In the genomic region with DNA sequence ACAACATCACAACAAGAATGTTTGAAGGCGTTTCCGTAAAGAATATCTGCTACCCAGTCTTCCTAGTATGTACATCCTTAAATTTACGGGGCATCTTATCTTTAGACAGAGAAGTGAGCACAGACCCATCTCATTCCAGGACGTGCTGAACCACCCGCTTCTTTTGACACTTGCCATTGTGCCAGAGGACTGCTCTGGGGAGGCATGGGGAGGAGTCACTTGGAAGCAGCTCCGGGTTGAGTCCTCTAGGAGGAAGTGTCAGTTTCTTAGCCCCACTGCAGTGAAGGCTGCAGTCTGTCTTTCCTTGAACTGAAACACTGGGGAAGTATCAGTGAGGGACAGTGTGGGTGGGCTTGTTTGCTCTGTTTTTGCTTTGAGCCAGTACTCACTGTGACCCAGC, we compare ENCODE assay signal across 7 mouse cellular contexts. TPM values are rescaled to one million over a fixed set of nuclear protein-coding genes. Genes with fewer than 3 reads are reported as not detected.
DNase-seq lines count a peak whose midpoint lies in the region; ATAC-seq lines count a peak whose summit lies in the region.

No protein-coding gene starts in this region.

- H3K27ac ChIP-seq in forebrain, embryonic 12.5 days, result no peak overlapping the region
- H3K27ac ChIP-seq in liver, embryonic 16.5 days (ENCODE audit: low read length), result no peak overlapping the region

- peak overlapping the region; percentile 95 for H3K9ac ChIP-seq in forebrain, embryonic 12.5 days
- peak overlapping the region; percentile 71 for H3K9ac ChIP-seq in liver, embryonic 16.5 days (ENCODE audit: low read depth, low read length)

- peak overlapping the region; percentile 91 for H3K4me2 ChIP-seq in forebrain, embryonic 12.5 days
- H3K4me2 ChIP-seq in liver, embryonic 16.5 days (ENCODE audit: low read depth, low read length), result peak overlapping the region; percentile 84

- no peaks in the 10 kb centered on the region for H3K9me3 ChIP-seq in forebrain, embryonic 12.5 days
- H3K9me3 ChIP-seq in liver, embryonic 16.5 days (replicated peaks; ENCODE audit: control insufficient read depth, low read length), result no peaks in the 10 kb centered on the region

- H3K4me3 ChIP-seq in forebrain, embryonic 12.5 days (replicated peaks), result peak overlapping the region; percentile 90
- H3K4me3 ChIP-seq in liver, embryonic 16.5 days (ENCODE audit: low read depth, low read length), result peak overlapping the region; percentile 69

- no peak for ATAC-seq in forebrain, embryonic 12.5 days (ENCODE audit: low FRiP score)
- ATAC-seq in liver, embryonic 16.5 days (ENCODE audit: low read depth), result 0 out of 2 replicates have a peak, but pooled peaks have one; percentile 19

- WGBS in forebrain, embryonic 12.5 days, result 41% methylated on average over 6 of the region's 6 CpGs
- WGBS in liver, embryonic 16.5 days (ENCODE audit: insufficient replicate concordance), result 13% methylated on average over 6 of the region's 6 CpGs

- H3K4me1 ChIP-seq in forebrain, embryonic 12.5 days, result peaks cover 11% of the 10 kb centered on the region
- H3K4me1 ChIP-seq in liver, embryonic 16.5 days (ENCODE audit: control insufficient read depth, low read depth, low read length), result peaks cover 15% of the 10 kb centered on the region

- H3K36me3 ChIP-seq in forebrain, embryonic 12.5 days (replicated peaks), result peaks cover 46% of the 10 kb centered on the region
- H3K36me3 ChIP-seq in liver, embryonic 16.5 days (ENCODE audit: control insufficient read depth, insufficient read depth), result peaks cover 10% of the 10 kb centered on the region

- peak; percentile 36 for DNase-seq in 3T3-L1 (ENCODE audit: low read depth, low spot score)
- DNase-seq in A20 (ENCODE audit: low read depth, low spot score), result peak; percentile 51
- no peak for DNase-seq in adrenal gland, postnatal 14 days
- no peak for DNase-seq in cerebellum, postnatal 4 days (ENCODE audit: low spot score in 2 of 2)
- DNase-seq in ovary, postnatal 14 days (ENCODE audit: low spot score), result no peak

- no peaks in the 10 kb centered on the region for H3K27me3 ChIP-seq in forebrain, embryonic 12.5 days
- H3K27me3 ChIP-seq in liver, embryonic 16.5 days (ENCODE audit: control insufficient read depth, insufficient read depth, low read depth, low read length), result no peaks in the 10 kb centered on the region

RNA-seq across cellular contexts. Expression of a gene that starts 1.0 kb away (rescaled TPM):
- 45.8 and 47.3 TPM in 2 replicates for polyA plus RNA-seq in forebrain, embryonic 12.5 days (2016; fragmentation: Nextera tagmentation; extraction: Ambion mirVana)
- 4.9 and 5.4 TPM in 2 replicates for polyA plus RNA-seq in liver, embryonic 16.5 days (2015; fragmentation: Nextera tagmentation; extraction: Ambion mirVana)
- 4.2 and 4.5 TPM in 2 replicates for total RNA-seq in adrenal gland, postnatal 14 days (2021)

RNA-seq across cellular contexts. Expression of a gene that starts 43.8 kb away (rescaled TPM):
- 86.0 and 104 TPM in 2 replicates for polyA plus RNA-seq in forebrain, embryonic 12.5 days (2016; fragmentation: Nextera tagmentation; extraction: Ambion mirVana)
- polyA plus RNA-seq in liver, embryonic 16.5 days (2015; fragmentation: Nextera tagmentation; extraction: Ambion mirVana), result 0.93 and 1.7 TPM in 2 replicates
- total RNA-seq in adrenal gland, postnatal 14 days (2021), result 4.8 and 6.6 TPM in 2 replicates

Comparison
In these comparisons a context has a peak if more than half of its experiments do, and no peak if none do; other contexts are left out.
1. DNase-seq: peak in 3T3-L1 (single experiment) and A20 (single experiment); none in adrenal gland, postnatal 14 days (single experiment), cerebellum, postnatal 4 days (0 of 2) and ovary, postnatal 14 days (single experiment).
2. RNA of a gene that starts 43.8 kb away (polyA plus RNA-seq): 86.0 to 104 TPM in forebrain, embryonic 12.5 days; 0.93 to 1.7 TPM in liver, embryonic 16.5 days; every median in the first group is over 10 times any median in the second.